Mouse (Mus musculus) stomach, embryonic 15.5 days (tissue): ENCODE measurements around the gene Tlk1. TPM values are rescaled to one million over a fixed set of nuclear protein-coding genes. Genes with fewer than 3 reads are reported as not detected.
"Not testable (repeated sequence)": the region's sequence is repeated elsewhere in the genome, so short reads cannot be mapped to it uniquely, and the experiment has no call there.

Experiments used
- ATAC-seq: fragments of 200-750 bp; cut with Nextera tagmentation; 2 replicates; pipeline ENCODE4 v1.8.0; 2017; ENCODE audit warnings: low read depth, moderate number of reproducible peaks, moderate TSS enrichment; ENCODE audit not compliant: insufficient read depth, low FRiP score
- H3K27ac ChIP-seq: fragments of 300-500 bp; sonication (generic); 2 replicates; pipeline ENCODE4 v1.5.1; 2015; ENCODE audit warnings: mild to moderate bottlenecking, inconsistent platforms
- H3K27me3 ChIP-seq: fragments of 300-500 bp; sonication (generic); replicated peaks from 2 replicates; pipeline ENCODE4 v1.6.1; 2015; ENCODE audit warnings: inconsistent platforms
- H3K36me3 ChIP-seq: fragments of 300-500 bp; sonication (generic); 2 replicates; pipeline ENCODE4 v1.6.1; 2015; ENCODE audit warnings: inconsistent platforms
- H3K4me1 ChIP-seq: fragments of 300-500 bp; sonication (generic); 2 replicates; pipeline ENCODE4 v1.6.1; 2015; ENCODE audit warnings: inconsistent platforms
- H3K4me2 ChIP-seq: fragments of 300-500 bp; sonication (generic); 2 replicates; pipeline ENCODE4 v1.6.1; 2015; ENCODE audit warnings: mild to moderate bottlenecking, inconsistent platforms
- H3K4me3 ChIP-seq: fragments of 300-500 bp; sonication (generic); replicated peaks from 2 replicates; pipeline ENCODE4 v1.5.1; 2015; ENCODE audit warnings: inconsistent platforms
- H3K9ac ChIP-seq: fragments of 300-500 bp; sonication (generic); 2 replicates; pipeline ENCODE4 v1.6.1; 2015; ENCODE audit warnings: inconsistent platforms
- H3K9me3 ChIP-seq: fragments of 300-500 bp; sonication (generic); 2 replicates; pipeline ENCODE4 v1.6.1; 2016; ENCODE audit warnings: inconsistent platforms
- WGBS: fragments of 180-500 bp; shearing (Covaris S2); methylation state at CpG from one replicate; pipeline ENCODE4 v1.1.7; 2015; 5-methylcytosine and 5-hydroxymethylcytosine counted together
- polyA plus RNA-seq: library from polyadenylated mRNA; unstranded; fragments of >200 nt; fragmentation: Nextera tagmentation; extraction: Ambion mirVana; gene quantifications from 2 replicates; pipeline ENCODE4 v1.2.1, GENCODE M21; 2015

Gene Tlk1
- polyA plus RNA-seq, 1 experiment from 2014 or later: 39.1 TPM

- no peak overlapping the region for H3K9ac ChIP-seq
- no peaks in the 10 kb centered on the region for H3K4me1 ChIP-seq
- H3K9me3 ChIP-seq: no peaks in the 10 kb centered on the region
- H3K4me3 ChIP-seq: no peak overlapping the region
- WGBS: 84% methylated on average over 3 of the region's 3 CpGs
- H3K36me3 ChIP-seq: no peaks in the 10 kb centered on the region
- no peaks in the 10 kb centered on the region for H3K27me3 ChIP-seq
- no peak for ATAC-seq
- H3K4me2 ChIP-seq: no peak overlapping the region
- no peak overlapping the region for H3K27ac ChIP-seq
These were observed 15.6 kb downstream of the Tlk1 start for GRCm38 (mm10) chr2:70809921-70810320.

GRCm38 (mm10) chr2:70808681-70809080 is 16.8 kb downstream of the Tlk1 start:
- no peak overlapping the region for H3K9ac ChIP-seq
- ATAC-seq: no peak
- H3K36me3 ChIP-seq: no peaks in the 10 kb centered on the region
- no peak overlapping the region for H3K4me3 ChIP-seq
- H3K27me3 ChIP-seq: no peaks in the 10 kb centered on the region
- no peak overlapping the region for H3K27ac ChIP-seq
- no peaks in the 10 kb centered on the region for H3K4me1 ChIP-seq
- no peaks in the 10 kb centered on the region for H3K9me3 ChIP-seq
- no peak overlapping the region for H3K4me2 ChIP-seq

GRCm38 (mm10) chr2:70807678-70808077 is 17.9 kb downstream of the Tlk1 start:
- not testable (repeated sequence) for H3K4me3 ChIP-seq, H3K27ac ChIP-seq, H3K9ac ChIP-seq, H3K4me2 ChIP-seq, H3K27me3 ChIP-seq, H3K36me3 ChIP-seq, H3K9me3 ChIP-seq, ATAC-seq, H3K4me1 ChIP-seq
- 85% methylated on average over 3 of the region's 3 CpGs for WGBS

GRCm38 (mm10) chr2:70806020-70806419 is 19.5 kb downstream of the Tlk1 start:
- H3K4me3 ChIP-seq: no peak overlapping the region
- H3K9ac ChIP-seq: no peak overlapping the region
- WGBS: 91% methylated on average over 5 of the region's 5 CpGs
- no peak overlapping the region for H3K27ac ChIP-seq
- H3K9me3 ChIP-seq: no peaks in the 10 kb centered on the region
- H3K4me1 ChIP-seq: peaks cover 5% of the 10 kb centered on the region; the same call in 1 of the 2 replicates
- H3K27me3 ChIP-seq: no peaks in the 10 kb centered on the region
- H3K36me3 ChIP-seq: no peaks in the 10 kb centered on the region
- H3K4me2 ChIP-seq: no peak overlapping the region
- ATAC-seq: no peak

- H3K27me3 ChIP-seq, H3K36me3 ChIP-seq, ATAC-seq, H3K9ac ChIP-seq, H3K27ac ChIP-seq, H3K4me2 ChIP-seq, H3K4me3 ChIP-seq, H3K9me3 ChIP-seq, H3K4me1 ChIP-seq: not testable (repeated sequence)
- WGBS: 89% methylated on average over 4 of the region's 4 CpGs
These were observed 21.8 kb downstream of the Tlk1 start for GRCm38 (mm10) chr2:70803696-70804095.

- Histone ChIP-seq H3K27me3 (no peaks in the 10 kb centered on the region), H3K36me3 (no peaks in the 10 kb centered on the region), H3K4me1 (peaks cover 5% of the 10 kb centered on the region; the same call in 1 of the 2 replicates), H3K27ac (no peak overlapping the region), H3K9ac (no peak overlapping the region), H3K4me3 (no peak overlapping the region), H3K4me2 (no peak overlapping the region), H3K9me3 (no peaks in the 10 kb centered on the region)
- WGBS: 42% methylated on average over 6 of the region's 6 CpGs
- ATAC-seq: no peak; the same call in 1 of the 2 replicates
These were observed 22.9 kb downstream of the Tlk1 start for GRCm38 (mm10) chr2:70802658-70803057.

- ATAC-seq: no peak
These were observed 24.0 kb downstream of the Tlk1 start for GRCm38 (mm10) chr2:70801543-70801942.

GRCm38 (mm10) chr2:70800396-70800795 is 25.1 kb downstream of the Tlk1 start:
- WGBS: 91% methylated on average over 1 of the region's 1 CpGs
- Histone ChIP-seq H3K4me1 (peaks cover 5% of the 10 kb centered on the region; the same call in 1 of the 2 replicates), H3K4me2 (no peak overlapping the region), H3K9me3 (no peaks in the 10 kb centered on the region), H3K27ac (no peak overlapping the region), H3K36me3 (no peaks in the 10 kb centered on the region), H3K27me3 (no peaks in the 10 kb centered on the region), H3K4me3 (no peak overlapping the region), H3K9ac (no peak overlapping the region)
- no peak for ATAC-seq

More at GRCm38 (mm10) chr2:70801543-70801942, 24.0 kb downstream of the Tlk1 start:
- Histone ChIP-seq H3K36me3 (no peaks in the 10 kb centered on the region), H3K9ac (no peak overlapping the region), H3K4me3 (no peak overlapping the region), H3K4me2 (no peak overlapping the region), H3K27me3 (no peaks in the 10 kb centered on the region), H3K9me3 (no peaks in the 10 kb centered on the region), H3K27ac (no peak overlapping the region), H3K4me1 (peaks cover 5% of the 10 kb centered on the region; the same call in 1 of the 2 replicates)

- Histone ChIP-seq H3K9me3 (no peaks in the 10 kb centered on the region), H3K4me1 (no peaks in the 10 kb centered on the region), H3K27me3 (no peaks in the 10 kb centered on the region), H3K36me3 (no peaks in the 10 kb centered on the region), H3K9ac (no peak overlapping the region), H3K4me3 (no peak overlapping the region), H3K27ac (no peak overlapping the region), H3K4me2 (no peak overlapping the region)
- no peak for ATAC-seq
- 84% methylated on average over 4 of the region's 4 CpGs for WGBS
These were observed 32.3 kb downstream of the Tlk1 start for GRCm38 (mm10) chr2:70793276-70793675.

GRCm38 (mm10) chr2:70790246-70790645 is 35.3 kb downstream of the Tlk1 start:
- Histone ChIP-seq H3K4me1 (no peaks in the 10 kb centered on the region), H3K27me3 (no peaks in the 10 kb centered on the region), H3K9me3 (no peaks in the 10 kb centered on the region), H3K4me3 (no peak overlapping the region), H3K4me2 (no peak overlapping the region), H3K36me3 (no peaks in the 10 kb centered on the region), H3K9ac (no peak overlapping the region), H3K27ac (no peak overlapping the region)
- WGBS: 62% methylated on average over 2 of the region's 2 CpGs
- ATAC-seq: no peak

GRCm38 (mm10) chr2:70789331-70789730 is 36.2 kb downstream of the Tlk1 start:
- no peaks in the 10 kb centered on the region for H3K4me1 ChIP-seq
- H3K9ac ChIP-seq: no peak overlapping the region
- no peak overlapping the region for H3K4me2 ChIP-seq
- no peak overlapping the region for H3K4me3 ChIP-seq
- H3K36me3 ChIP-seq: no peaks in the 10 kb centered on the region
- 77% methylated on average over 3 of the region's 3 CpGs for WGBS
- H3K9me3 ChIP-seq: no peaks in the 10 kb centered on the region
- no peak overlapping the region for H3K27ac ChIP-seq
- no peaks in the 10 kb centered on the region for H3K27me3 ChIP-seq
- no peak for ATAC-seq

GRCm38 (mm10) chr2:70784447-70784846 is 41.1 kb downstream of the Tlk1 start:
- Histone ChIP-seq H3K27ac (no peak overlapping the region), H3K27me3 (no peaks in the 10 kb centered on the region), H3K36me3 (no peaks in the 10 kb centered on the region), H3K9ac (no peak overlapping the region), H3K4me3 (no peak overlapping the region), H3K4me1 (no peaks in the 10 kb centered on the region), H3K9me3 (no peaks in the 10 kb centered on the region), H3K4me2 (no peak overlapping the region)
- no peak for ATAC-seq
- 82% methylated on average over 4 of the region's 4 CpGs for WGBS

- Histone ChIP-seq H3K36me3 (no peaks in the 10 kb centered on the region), H3K9me3 (no peaks in the 10 kb centered on the region), H3K9ac (no peak overlapping the region), H3K4me3 (no peak overlapping the region), H3K27ac (no peak overlapping the region), H3K4me1 (no peaks in the 10 kb centered on the region), H3K27me3 (no peaks in the 10 kb centered on the region), H3K4me2 (no peak overlapping the region)
- peak; percentile 39; the same call in 1 of the 2 replicates for ATAC-seq
- WGBS: 72% methylated on average over 8 of the region's 8 CpGs
These were observed 42.0 kb downstream of the Tlk1 start for GRCm38 (mm10) chr2:70783504-70783903.
